Mouse (Mus musculus): ENCODE measurements at regions not wholly inside any gene's neighbourhood (a gene's known extent, or its start where the extent isn't known, plus 50 kb on each side); places are given as distances from the start of the nearest gene placed in this dataset.
"Not testable (repeated sequence)": the region's sequence is repeated elsewhere in the genome, so short reads cannot be mapped to it uniquely, and the experiment has no call there.

DNA sequence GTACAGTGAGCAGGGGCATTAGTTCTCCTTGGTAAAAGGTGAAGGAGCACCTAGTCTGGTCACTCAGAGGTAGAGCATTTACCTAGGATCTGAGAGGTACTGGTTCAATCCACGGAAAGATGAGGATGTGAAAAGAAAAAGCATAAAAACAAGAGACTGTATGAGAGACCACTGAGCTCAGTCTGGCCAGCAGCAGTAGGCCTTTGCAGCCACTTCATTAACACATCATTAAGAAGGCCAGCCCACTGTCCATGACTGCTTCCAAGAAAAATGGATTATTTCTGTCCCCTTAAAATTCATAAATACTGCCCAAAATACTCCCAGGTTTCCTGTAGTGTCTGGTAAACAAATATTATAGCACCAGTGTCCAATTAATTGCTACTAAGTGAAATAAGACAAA is 499.3 kb upstream of the 4930578C19Rik start:
- Histone ChIP-seq H3K4me2 (no peak overlapping the region), H3K9ac (no peak overlapping the region), H3K27ac (ENCODE audit: poor library complexity, severe bottlenecking) (no peak overlapping the region), H3K4me3 (no peak overlapping the region), H3K27me3 (replicated peaks) (no peaks in the 10 kb centered on the region), H3K4me1 (replicated peaks) (no peaks in the 10 kb centered on the region), H3K9me3 (replicated peaks) (0 out of 2 replicates have a peak, but pooled peaks cover 5% of the 10 kb centered on the region), H3K36me3 (no peaks in the 10 kb centered on the region)
- ATAC-seq (ENCODE audit: insufficient number of reproducible peaks, low FRiP score), result no peak
- WGBS, result 72% methylated on average over 1 of the region's 1 CpGs

DNA sequence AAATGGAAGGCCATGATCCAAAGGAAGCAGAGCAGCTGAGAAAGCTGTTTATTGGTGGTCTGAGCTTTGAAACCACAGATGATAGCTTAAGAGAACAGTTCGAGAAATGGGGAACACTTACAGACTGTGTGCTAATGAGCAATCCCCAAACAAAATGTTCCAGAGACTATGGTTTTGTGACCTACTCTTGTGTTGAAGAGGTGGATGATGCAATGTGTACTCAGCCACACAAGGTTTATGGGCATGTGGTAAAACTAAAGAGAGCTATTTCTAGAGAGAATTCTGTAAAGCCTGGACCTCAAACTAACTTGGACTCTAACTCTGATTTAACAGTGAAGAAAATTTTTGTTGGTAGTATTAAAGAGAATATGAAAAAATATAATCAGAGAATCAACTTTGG is 481.4 kb upstream of the 4930578C19Rik start:
- H3K27me3 ChIP-seq (replicated peaks), result no peaks in the 10 kb centered on the region
- no peak overlapping the region for H3K9ac ChIP-seq
- H3K27ac ChIP-seq (ENCODE audit: poor library complexity, severe bottlenecking), result no peak overlapping the region
- ATAC-seq (ENCODE audit: insufficient number of reproducible peaks, low FRiP score), result no peak
- 0 out of 2 replicates have a peak, but pooled peaks cover 4% of the 10 kb centered on the region for H3K9me3 ChIP-seq (replicated peaks)
- WGBS, result 46% methylated on average over 1 of the region's 1 CpGs
- H3K4me3 ChIP-seq, result no peak overlapping the region
- no peaks in the 10 kb centered on the region for H3K36me3 ChIP-seq
- no peak overlapping the region for H3K4me2 ChIP-seq
- H3K4me1 ChIP-seq (replicated peaks), result no peaks in the 10 kb centered on the region

DNA sequence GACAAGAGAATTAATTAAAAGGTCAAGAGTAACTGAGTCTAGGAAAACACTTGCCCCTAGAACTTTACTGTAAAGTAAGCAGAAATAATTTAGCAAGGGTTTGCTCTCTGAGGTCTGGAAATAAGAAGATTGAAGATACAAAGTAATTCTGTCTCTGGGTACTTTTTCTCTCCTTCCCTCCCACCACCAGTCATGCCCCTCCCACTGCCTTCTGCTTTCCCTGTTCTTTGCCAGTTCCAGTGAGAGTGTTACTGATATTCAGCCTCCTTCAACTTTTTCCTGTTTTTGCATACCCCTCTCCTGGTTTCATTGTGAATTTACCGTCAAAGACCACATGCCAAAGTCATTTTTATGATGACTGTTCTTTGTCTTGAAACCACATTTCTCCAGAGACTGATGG is 472.1 kb upstream of the 4930578C19Rik start:
- 37% methylated on average over 1 of the region's 1 CpGs for WGBS
- Histone ChIP-seq H3K36me3 (no peaks in the 10 kb centered on the region), H3K4me2 (no peak overlapping the region), H3K9me3 (replicated peaks) (no peaks in the 10 kb centered on the region), H3K4me3 (no peak overlapping the region), H3K9ac (no peak overlapping the region), H3K27me3 (replicated peaks) (no peaks in the 10 kb centered on the region), H3K4me1 (replicated peaks) (no peaks in the 10 kb centered on the region), H3K27ac (ENCODE audit: poor library complexity, severe bottlenecking) (no peak overlapping the region)
- ATAC-seq (ENCODE audit: insufficient number of reproducible peaks, low FRiP score), result no peak

GRCm38 (mm10) chrX:18923084-18923483 is 461.9 kb upstream of the 4930578C19Rik start:
- no peak overlapping the region for H3K4me2 ChIP-seq
- H3K9me3 ChIP-seq (replicated peaks), result no peaks in the 10 kb centered on the region
- H3K27ac ChIP-seq (ENCODE audit: poor library complexity, severe bottlenecking), result no peak overlapping the region
- H3K27me3 ChIP-seq (replicated peaks), result no peaks in the 10 kb centered on the region
- ATAC-seq (ENCODE audit: insufficient number of reproducible peaks, low FRiP score), result no peak
- no peak overlapping the region for H3K9ac ChIP-seq
- H3K36me3 ChIP-seq, result no peaks in the 10 kb centered on the region
- no peaks in the 10 kb centered on the region for H3K4me1 ChIP-seq (replicated peaks)
- 71% methylated on average over 1 of the region's 1 CpGs for WGBS
- H3K4me3 ChIP-seq, result no peak overlapping the region

DNA sequence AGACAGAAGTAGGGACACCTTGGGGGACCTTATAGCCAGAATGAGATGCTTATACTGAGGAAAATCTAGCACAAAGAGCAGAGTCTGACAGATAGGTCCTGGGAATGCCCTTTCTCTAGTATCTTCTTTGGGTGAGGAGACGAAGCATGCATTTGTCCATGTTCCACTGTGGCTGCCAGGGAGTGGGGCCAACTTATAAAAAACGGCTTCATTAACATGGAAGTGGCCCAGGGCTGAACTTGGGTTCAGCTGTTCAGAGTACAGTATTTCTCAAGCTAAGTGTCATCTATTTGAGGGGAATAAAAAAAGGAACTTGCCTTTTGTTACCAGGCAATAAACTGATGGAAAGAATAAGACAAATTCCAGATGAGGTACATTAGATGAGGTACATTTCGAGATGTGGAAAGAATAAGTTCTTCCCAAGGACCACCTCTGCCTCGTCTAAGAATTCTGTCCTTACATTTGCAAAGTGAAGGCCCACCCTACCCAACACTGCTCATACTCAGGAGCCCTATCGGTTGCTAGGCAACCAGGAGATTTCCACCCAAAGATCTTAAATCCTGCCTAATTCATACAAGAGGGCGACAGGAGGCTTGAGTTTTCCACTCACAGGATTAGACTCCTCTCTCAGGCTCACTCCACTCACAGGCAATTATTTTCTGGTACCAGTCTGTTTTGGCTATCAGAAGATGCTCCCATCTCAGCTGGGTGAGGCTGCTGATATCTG is 460.3 kb upstream of the 4930578C19Rik start:
- Histone ChIP-seq H3K9ac (no peak overlapping the region), H3K4me2 (no peak overlapping the region), H3K36me3 (no peaks in the 10 kb centered on the region), H3K9me3 (replicated peaks) (no peaks in the 10 kb centered on the region), H3K4me3 (no peak overlapping the region), H3K4me1 (replicated peaks) (no peaks in the 10 kb centered on the region), H3K27ac (ENCODE audit: poor library complexity, severe bottlenecking) (no peak overlapping the region), H3K27me3 (replicated peaks) (no peaks in the 10 kb centered on the region)
- no peak for ATAC-seq (ENCODE audit: insufficient number of reproducible peaks, low FRiP score)
- 52% methylated on average over 6 of the region's 6 CpGs for WGBS

DNA sequence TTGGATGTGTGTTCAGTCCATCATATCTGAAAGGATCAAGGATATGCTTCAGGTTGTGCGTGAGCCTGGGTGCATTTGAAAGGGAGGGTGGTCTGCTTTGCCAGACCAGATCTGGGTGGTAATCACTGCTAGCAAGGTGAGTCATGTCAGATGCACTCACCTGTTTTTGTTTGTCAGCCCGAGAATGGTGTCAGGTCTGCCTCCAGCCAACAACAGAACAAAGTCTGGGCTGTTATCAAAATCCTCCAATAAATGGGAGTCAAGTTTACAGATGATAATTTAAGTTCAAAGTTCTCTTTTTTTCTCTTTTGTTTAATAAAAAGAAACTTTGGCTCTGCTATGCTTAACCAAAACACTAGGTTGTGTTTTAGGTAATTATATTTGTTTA is 421.6 kb upstream of the 4930578C19Rik start:
- Histone ChIP-seq H3K4me3 (no peak overlapping the region), H3K9me3 (replicated peaks) (no peaks in the 10 kb centered on the region), H3K36me3 (no peaks in the 10 kb centered on the region), H3K27ac (ENCODE audit: poor library complexity, severe bottlenecking) (no peak overlapping the region), H3K4me1 (replicated peaks) (no peaks in the 10 kb centered on the region), H3K9ac (no peak overlapping the region), H3K4me2 (no peak overlapping the region), H3K27me3 (replicated peaks) (no peaks in the 10 kb centered on the region)
- 74% methylated on average over 2 of the region's 2 CpGs for WGBS
- no peak for ATAC-seq (ENCODE audit: insufficient number of reproducible peaks, low FRiP score)

DNA sequence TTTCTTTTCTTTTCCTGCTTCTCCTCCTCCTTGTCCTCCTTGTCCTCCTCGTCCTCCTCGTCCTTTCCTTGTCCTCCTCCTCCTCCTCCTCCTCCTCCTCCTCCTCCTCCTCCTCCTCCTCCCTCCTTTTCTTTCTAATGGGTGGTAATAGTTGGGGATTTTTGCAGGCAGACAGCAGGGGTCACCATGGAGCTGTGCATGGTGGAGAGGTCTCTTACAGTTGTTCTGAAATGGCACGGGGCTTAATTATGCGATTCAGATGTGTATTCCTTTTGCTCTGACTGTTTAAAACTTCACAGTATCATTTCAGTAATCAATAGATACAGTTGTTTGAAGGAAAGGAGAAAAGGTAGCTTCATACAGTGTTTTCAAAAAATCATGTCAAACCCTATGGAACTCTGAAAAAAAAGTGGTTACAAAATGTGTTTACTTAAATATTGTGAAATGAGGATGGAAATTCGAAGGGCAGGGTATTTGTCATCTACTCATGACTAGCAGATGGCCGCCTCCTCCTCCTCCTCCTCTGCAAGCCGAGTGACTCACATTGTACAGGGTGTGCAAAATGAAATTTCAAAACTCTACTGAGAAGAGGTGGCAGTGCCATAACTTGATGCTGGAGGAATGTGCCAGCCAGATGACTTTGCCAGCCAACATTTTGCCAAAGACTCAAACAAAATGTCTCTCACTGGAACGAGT is 421.0 kb upstream of the 4930578C19Rik start:
- H3K4me1 ChIP-seq (replicated peaks), result no peaks in the 10 kb centered on the region
- H3K9me3 ChIP-seq (replicated peaks), result no peaks in the 10 kb centered on the region
- no peak overlapping the region for H3K9ac ChIP-seq
- WGBS, result 55% methylated on average over 8 of the region's 8 CpGs
- no peak for ATAC-seq (ENCODE audit: insufficient number of reproducible peaks, low FRiP score)
- H3K27ac ChIP-seq (ENCODE audit: poor library complexity, severe bottlenecking), result no peak overlapping the region
- no peak overlapping the region for H3K4me2 ChIP-seq
- H3K4me3 ChIP-seq, result no peak overlapping the region
- H3K27me3 ChIP-seq (replicated peaks), result no peaks in the 10 kb centered on the region
- H3K36me3 ChIP-seq, result no peaks in the 10 kb centered on the region

DNA sequence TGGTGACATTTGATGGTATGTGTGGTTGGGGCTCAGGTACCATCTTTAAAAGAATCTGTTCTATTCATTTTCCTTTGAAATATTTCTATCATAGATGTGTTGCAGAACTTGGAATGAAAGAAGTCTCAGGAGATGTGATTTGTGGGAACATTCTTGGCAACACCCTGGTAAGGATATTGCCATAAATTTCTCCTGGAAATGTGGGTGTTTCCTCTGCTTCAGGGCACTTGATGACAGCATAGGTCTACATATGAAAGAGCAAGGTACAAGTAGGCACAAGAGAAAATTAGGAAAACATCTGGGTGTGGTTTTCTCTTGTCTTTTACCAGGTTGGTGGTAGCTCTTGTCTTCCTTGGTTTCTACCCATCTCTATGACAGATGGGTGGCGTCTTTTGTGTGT is 414.5 kb upstream of the 4930578C19Rik start:
- Histone ChIP-seq H3K27ac (ENCODE audit: poor library complexity, severe bottlenecking) (no peak overlapping the region), H3K4me3 (no peak overlapping the region), H3K27me3 (replicated peaks) (no peaks in the 10 kb centered on the region), H3K9me3 (replicated peaks) (no peaks in the 10 kb centered on the region), H3K4me2 (no peak overlapping the region), H3K36me3 (no peaks in the 10 kb centered on the region), H3K9ac (no peak overlapping the region), H3K4me1 (replicated peaks) (no peaks in the 10 kb centered on the region)
- ATAC-seq (ENCODE audit: insufficient number of reproducible peaks, low FRiP score), result no peak
- WGBS, result 65% methylated on average over 1 of the region's 1 CpGs

DNA sequence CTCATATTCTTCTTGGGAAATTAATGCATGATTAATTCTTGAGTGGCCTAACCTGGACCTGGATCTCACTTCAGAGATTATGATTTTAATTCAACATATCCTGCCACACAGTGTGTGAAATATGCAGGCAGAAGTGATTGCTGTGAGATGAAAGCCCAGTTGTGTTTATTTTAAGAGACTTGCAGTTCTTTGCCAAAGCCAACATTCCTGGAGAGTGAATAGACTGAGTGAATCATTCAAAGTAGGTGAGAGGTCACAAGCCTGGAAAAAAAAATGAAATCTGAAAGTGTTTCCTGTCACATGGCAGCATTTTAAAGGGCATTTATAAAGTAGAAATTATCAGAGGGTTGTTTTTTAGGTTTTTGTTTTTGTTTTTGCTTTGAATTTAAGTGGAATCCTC is 412.9 kb upstream of the 4930578C19Rik start:
- Histone ChIP-seq H3K4me2 (no peak overlapping the region), H3K27me3 (replicated peaks) (no peaks in the 10 kb centered on the region), H3K4me3 (no peak overlapping the region), H3K36me3 (no peaks in the 10 kb centered on the region), H3K9ac (no peak overlapping the region), H3K9me3 (replicated peaks) (no peaks in the 10 kb centered on the region), H3K27ac (ENCODE audit: poor library complexity, severe bottlenecking) (no peak overlapping the region; the same call in 1 of the 2 replicates), H3K4me1 (replicated peaks) (no peaks in the 10 kb centered on the region)
- ATAC-seq (ENCODE audit: insufficient number of reproducible peaks, low FRiP score), result 0 out of 2 replicates have a peak, but pooled peaks have one; percentile 22

- no peak overlapping the region for H3K27ac ChIP-seq (ENCODE audit: poor library complexity, severe bottlenecking)
- H3K36me3 ChIP-seq, result no peaks in the 10 kb centered on the region
- H3K4me1 ChIP-seq (replicated peaks), result no peaks in the 10 kb centered on the region
- no peaks in the 10 kb centered on the region for H3K27me3 ChIP-seq (replicated peaks)
- no peak overlapping the region for H3K4me2 ChIP-seq
- H3K9me3 ChIP-seq (replicated peaks), result no peaks in the 10 kb centered on the region
- H3K9ac ChIP-seq, result no peak overlapping the region
- WGBS, result 45% methylated on average over 3 of the region's 3 CpGs
- ATAC-seq (ENCODE audit: insufficient number of reproducible peaks, low FRiP score), result no peak
- no peak overlapping the region for H3K4me3 ChIP-seq
Observed at GRCm38 (mm10) chrX:18838668-18839067, 377.5 kb upstream of the 4930578C19Rik start.

GRCm38 (mm10) chrX:18824971-18825370 is 363.8 kb upstream of the 4930578C19Rik start:
- not testable (repeated sequence) for H3K27ac ChIP-seq (ENCODE audit: poor library complexity, severe bottlenecking); H3K4me1 ChIP-seq (replicated peaks); H3K9ac ChIP-seq; H3K4me3 ChIP-seq; H3K36me3 ChIP-seq; H3K27me3 ChIP-seq (replicated peaks); ATAC-seq (ENCODE audit: insufficient number of reproducible peaks, low FRiP score); H3K4me2 ChIP-seq
- peaks cover 12% of the 10 kb centered on the region for H3K9me3 ChIP-seq (replicated peaks)
- 68% methylated on average over 1 of the region's 1 CpGs for WGBS

Measured in heart, embryonic 12.5 days (tissue).